Mouse (Mus musculus): ENCODE results near the gene Mt1. TPM values are rescaled to one million over a fixed set of nuclear protein-coding genes. Genes with fewer than 3 reads are reported as not detected.
A peak's percentile ranks its signal among the peaks of the same experiment; 100 is the strongest.

Mt1 gene
- polyA plus RNA-seq, 1 experiment, result 1,593 TPM

GRCm38 (mm10) chr8:94205736-94206135 lies 26.9 kb downstream of the Mt1 start:
- Histone ChIP-seq H3K4me1 (ENCODE audit: control insufficient read depth, insufficient read depth, insufficient read length, low read length) (no peaks in the 10 kb centered on the region), H3K27me3 (ENCODE audit: control insufficient read depth, insufficient read depth, low read length) (no peaks in the 10 kb centered on the region), H3K27ac (ENCODE audit: insufficient read depth, low read depth, low read length) (no peak overlapping the region), H3K36me3 (ENCODE audit: control insufficient read depth, insufficient read depth, low read length) (no peaks in the 10 kb centered on the region), H3K4me3 (ENCODE audit: low read depth, low read length) (no peak overlapping the region)
- TF ChIP-seq POLR2A (IDR thresholded peaks at IDR 0.05; ENCODE audit: low read depth, low read length) (no peak), CTCF (IDR thresholded peaks at IDR 0.05; ENCODE audit: extremely low read depth, insufficient read length, insufficient replicate concordance, low read depth, low read length) (peak; percentile 83)
- 17% methylated on average over 5 of the region's 5 CpGs for WGBS

GRCm38 (mm10) chr8:94206256-94206655 lies 27.4 kb downstream of the Mt1 start:
- no peaks in the 10 kb centered on the region for H3K4me1 ChIP-seq (ENCODE audit: control insufficient read depth, insufficient read depth, insufficient read length, low read length)
- no peaks in the 10 kb centered on the region for H3K27me3 ChIP-seq (ENCODE audit: control insufficient read depth, insufficient read depth, low read length)
- H3K36me3 ChIP-seq (ENCODE audit: control insufficient read depth, insufficient read depth, low read length), result no peaks in the 10 kb centered on the region
- TF ChIP-seq CTCF (IDR thresholded peaks at IDR 0.05; ENCODE audit: extremely low read depth, insufficient read length, insufficient replicate concordance, low read depth, low read length) (no peak), POLR2A (IDR thresholded peaks at IDR 0.05; ENCODE audit: low read depth, low read length) (no peak)
- WGBS, result 83% methylated on average over 8 of the region's 8 CpGs
- H3K27ac ChIP-seq (ENCODE audit: insufficient read depth, low read depth, low read length), result no peak overlapping the region
- no peak overlapping the region for H3K4me3 ChIP-seq (ENCODE audit: low read depth, low read length)

- TF ChIP-seq CTCF (IDR thresholded peaks at IDR 0.05; ENCODE audit: extremely low read depth, insufficient read length, insufficient replicate concordance, low read depth, low read length), result no peak
- TF ChIP-seq POLR2A (IDR thresholded peaks at IDR 0.05; ENCODE audit: low read depth, low read length), result no peak
- Histone ChIP-seq H3K4me3 (ENCODE audit: low read depth, low read length) (no peak overlapping the region), H3K27me3 (ENCODE audit: control insufficient read depth, insufficient read depth, low read length) (no peaks in the 10 kb centered on the region), H3K4me1 (ENCODE audit: control insufficient read depth, insufficient read depth, insufficient read length, low read length) (no peaks in the 10 kb centered on the region), H3K36me3 (ENCODE audit: control insufficient read depth, insufficient read depth, low read length) (no peaks in the 10 kb centered on the region), H3K27ac (ENCODE audit: insufficient read depth, low read depth, low read length) (no peak overlapping the region)
- 76% methylated on average over 2 of the region's 2 CpGs for WGBS
Observed at GRCm38 (mm10) chr8:94207491-94207890, 28.6 kb downstream of the Mt1 start.

GRCm38 (mm10) chr8:94209639-94210038 lies 30.8 kb downstream of the Mt1 start:
- peaks cover 5% of the 10 kb centered on the region; the same call in 1 of the 2 replicates for H3K4me1 ChIP-seq (ENCODE audit: control insufficient read depth, insufficient read depth, insufficient read length, low read length)
- H3K4me3 ChIP-seq (ENCODE audit: low read depth, low read length), result no peak overlapping the region
- TF ChIP-seq POLR2A (IDR thresholded peaks at IDR 0.05; ENCODE audit: low read depth, low read length), result no peak
- no peak for TF ChIP-seq CTCF (IDR thresholded peaks at IDR 0.05; ENCODE audit: extremely low read depth, insufficient read length, insufficient replicate concordance, low read depth, low read length)
- WGBS, result 63% methylated on average over 6 of the region's 6 CpGs
- H3K27ac ChIP-seq (ENCODE audit: insufficient read depth, low read depth, low read length), result no peak overlapping the region
- no peaks in the 10 kb centered on the region for H3K36me3 ChIP-seq (ENCODE audit: control insufficient read depth, insufficient read depth, low read length)
- H3K27me3 ChIP-seq (ENCODE audit: control insufficient read depth, insufficient read depth, low read length), result no peaks in the 10 kb centered on the region

GRCm38 (mm10) chr8:94210225-94210624 lies 31.3 kb downstream of the Mt1 start:
- WGBS, result 77% methylated on average over 3 of the region's 3 CpGs
- H3K36me3 ChIP-seq (ENCODE audit: control insufficient read depth, insufficient read depth, low read length), result no peaks in the 10 kb centered on the region
- peaks cover 5% of the 10 kb centered on the region; the same call in 1 of the 2 replicates for H3K4me1 ChIP-seq (ENCODE audit: control insufficient read depth, insufficient read depth, insufficient read length, low read length)
- TF ChIP-seq CTCF (IDR thresholded peaks at IDR 0.05; ENCODE audit: extremely low read depth, insufficient read length, insufficient replicate concordance, low read depth, low read length), result no peak
- no peak for TF ChIP-seq POLR2A (IDR thresholded peaks at IDR 0.05; ENCODE audit: low read depth, low read length)
- no peak overlapping the region for H3K4me3 ChIP-seq (ENCODE audit: low read depth, low read length)
- H3K27ac ChIP-seq (ENCODE audit: insufficient read depth, low read depth, low read length), result no peak overlapping the region
- H3K27me3 ChIP-seq (ENCODE audit: control insufficient read depth, insufficient read depth, low read length), result no peaks in the 10 kb centered on the region

GRCm38 (mm10) chr8:94213819-94214218 lies 34.9 kb downstream of the Mt1 start:
- H3K4me3 ChIP-seq (ENCODE audit: low read depth, low read length), result peak overlapping the region; percentile 52
- TF ChIP-seq POLR2A (IDR thresholded peaks at IDR 0.05; ENCODE audit: low read depth, low read length) (no peak), CTCF (IDR thresholded peaks at IDR 0.05; ENCODE audit: extremely low read depth, insufficient read length, insufficient replicate concordance, low read depth, low read length) (no peak)
- WGBS, result 55% methylated on average over 6 of the region's 6 CpGs
- peaks cover 5% of the 10 kb centered on the region; the same call in 1 of the 2 replicates for H3K4me1 ChIP-seq (ENCODE audit: control insufficient read depth, insufficient read depth, insufficient read length, low read length)
- no peaks in the 10 kb centered on the region for H3K27me3 ChIP-seq (ENCODE audit: control insufficient read depth, insufficient read depth, low read length)
- H3K36me3 ChIP-seq (ENCODE audit: control insufficient read depth, insufficient read depth, low read length), result no peaks in the 10 kb centered on the region
- peak overlapping the region; percentile 40; the same call in 1 of the 2 replicates for H3K27ac ChIP-seq (ENCODE audit: insufficient read depth, low read depth, low read length)

GRCm38 (mm10) chr8:94214252-94215173 lies 35.6 kb downstream of the Mt1 start, which contains the start of gene Nup93:
Gene Nup93 (plus strand): TSS chr8:94214564.
- peaks cover 5% of the 10 kb centered on the region; the same call in 1 of the 2 replicates for H3K4me1 ChIP-seq (ENCODE audit: control insufficient read depth, insufficient read depth, insufficient read length, low read length)
- WGBS, result under 1% methylated on average over 68 of the region's 68 CpGs
- H3K36me3 ChIP-seq (ENCODE audit: control insufficient read depth, insufficient read depth, low read length), result no peaks in the 10 kb centered on the region
- no peaks in the 10 kb centered on the region for H3K27me3 ChIP-seq (ENCODE audit: control insufficient read depth, insufficient read depth, low read length)
- TF ChIP-seq CTCF (IDR thresholded peaks at IDR 0.05; ENCODE audit: extremely low read depth, insufficient read length, insufficient replicate concordance, low read depth, low read length), result no peak
- peak; percentile 52; the same call in 1 of the 2 replicates for TF ChIP-seq POLR2A (IDR thresholded peaks at IDR 0.05; ENCODE audit: low read depth, low read length)
- H3K4me3 ChIP-seq (ENCODE audit: low read depth, low read length), result peak within 1 kb of the TSS; percentile 88
- peak within 1 kb of the TSS; percentile 40; the same call in 1 of the 2 replicates for H3K27ac ChIP-seq (ENCODE audit: insufficient read depth, low read depth, low read length)

Data from small intestine, adult 2 months (tissue).